Mouse (Mus musculus): Measurements from ENCODE around the gene Ptpn11. TPM values are rescaled to one million over a fixed set of nuclear protein-coding genes. Genes with fewer than 3 reads are reported as not detected.

Ptpn11 gene
- polyA plus RNA-seq, 1 experiment from 2014 or later, result 22.9 TPM

DNA sequence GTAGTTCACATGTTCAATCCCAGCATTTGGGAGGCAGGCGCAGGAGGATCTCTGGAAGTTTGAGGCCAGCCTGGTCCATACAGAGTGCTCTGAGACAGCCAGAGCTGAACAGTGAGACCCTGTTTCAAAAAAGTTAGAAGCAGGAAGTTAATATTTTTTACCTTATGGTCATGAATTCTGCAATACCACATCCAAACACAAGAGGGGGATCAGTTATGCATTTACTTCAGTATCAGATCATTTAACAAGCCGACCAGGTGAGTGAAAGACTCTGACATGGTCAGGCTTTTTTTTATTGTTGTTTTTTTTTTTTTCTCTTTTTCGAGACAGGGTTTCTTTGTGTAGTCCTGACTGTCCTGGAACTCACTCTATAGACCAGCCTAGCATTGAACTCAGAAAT, 10.5 kb upstream of the Ptpn11 start:
- 48% methylated on average over 3 of the region's 3 CpGs for WGBS
- Histone ChIP-seq H3K36me3 (peaks cover 14% of the 10 kb centered on the region), H3K4me2 (no peak overlapping the region), H3K9me3 (replicated peaks) (no peaks in the 10 kb centered on the region), H3K27ac (ENCODE audit: poor library complexity, severe bottlenecking) (no peak overlapping the region), H3K9ac (no peak overlapping the region), H3K4me3 (no peak overlapping the region), H3K4me1 (replicated peaks) (peaks cover 17% of the 10 kb centered on the region), H3K27me3 (replicated peaks) (no peaks in the 10 kb centered on the region)
- no peak for ATAC-seq (ENCODE audit: insufficient number of reproducible peaks, low FRiP score)

DNA sequence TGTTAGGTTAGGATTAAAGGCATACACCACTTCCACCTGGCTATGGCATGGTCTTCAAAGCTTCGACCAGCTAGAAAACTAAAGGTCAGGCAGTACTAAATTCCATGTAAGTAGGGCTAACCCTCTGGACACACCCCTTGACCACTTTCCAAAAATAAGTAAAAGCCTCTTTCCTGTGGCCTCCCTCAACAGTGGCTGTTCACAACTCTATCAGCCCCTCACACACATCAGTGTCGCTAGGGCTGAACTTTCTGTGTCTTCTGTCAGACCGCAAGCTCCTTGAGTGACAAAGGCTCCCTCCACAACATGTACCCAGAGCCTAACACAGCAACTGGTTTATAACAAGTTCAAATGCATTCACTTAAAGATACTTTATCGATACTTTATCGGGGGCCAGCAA, 7.2 kb upstream of the Ptpn11 start:
- 72% methylated on average over 5 of the region's 5 CpGs for WGBS

DNA sequence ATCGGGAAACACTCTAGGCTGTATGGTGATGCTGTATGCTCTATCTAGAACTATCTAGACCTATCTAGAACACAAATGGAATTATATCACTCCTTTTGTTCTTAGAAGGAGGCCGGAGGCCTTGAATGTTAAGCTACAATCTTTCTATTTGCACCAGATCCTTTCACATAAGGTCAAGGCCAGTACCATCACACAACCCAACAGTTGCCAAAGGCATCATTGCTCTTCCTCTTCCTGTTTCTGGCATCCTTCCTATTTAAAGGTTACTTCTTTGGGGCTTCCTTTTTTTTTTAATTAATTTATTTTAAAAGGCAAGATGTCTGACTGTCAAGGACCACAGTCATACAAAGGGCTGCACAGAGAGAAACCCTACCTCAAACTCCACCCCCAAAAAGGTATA, 6.1 kb upstream of the Ptpn11 start:
- no peak for ATAC-seq (ENCODE audit: insufficient number of reproducible peaks, low FRiP score)
- no peak overlapping the region for H3K27ac ChIP-seq (ENCODE audit: poor library complexity, severe bottlenecking)
- H3K4me3 ChIP-seq, result no peak overlapping the region
- no peak overlapping the region for H3K4me2 ChIP-seq
- H3K36me3 ChIP-seq, result no peaks in the 10 kb centered on the region
- no peak overlapping the region for H3K9ac ChIP-seq
- H3K27me3 ChIP-seq (replicated peaks), result peaks cover 4% of the 10 kb centered on the region; the same call in 1 of the 2 replicates
- H3K9me3 ChIP-seq (replicated peaks), result no peaks in the 10 kb centered on the region
- WGBS, result 66% methylated on average over 2 of the region's 2 CpGs
- peaks cover 5% of the 10 kb centered on the region; the same call in 1 of the 2 replicates for H3K4me1 ChIP-seq (replicated peaks)

More for the DNA sequence above, 7.2 kb upstream of the Ptpn11 start:
- no peak overlapping the region for H3K9ac ChIP-seq
- ATAC-seq (ENCODE audit: insufficient number of reproducible peaks, low FRiP score), result no peak
- H3K9me3 ChIP-seq (replicated peaks), result no peaks in the 10 kb centered on the region
- no peak overlapping the region for H3K4me2 ChIP-seq
- H3K36me3 ChIP-seq, result no peaks in the 10 kb centered on the region
- H3K4me3 ChIP-seq, result no peak overlapping the region
- H3K27ac ChIP-seq (ENCODE audit: poor library complexity, severe bottlenecking), result no peak overlapping the region
- peaks cover 4% of the 10 kb centered on the region; the same call in 1 of the 2 replicates for H3K27me3 ChIP-seq (replicated peaks)
- peaks cover 5% of the 10 kb centered on the region; the same call in 1 of the 2 replicates for H3K4me1 ChIP-seq (replicated peaks)

DNA sequence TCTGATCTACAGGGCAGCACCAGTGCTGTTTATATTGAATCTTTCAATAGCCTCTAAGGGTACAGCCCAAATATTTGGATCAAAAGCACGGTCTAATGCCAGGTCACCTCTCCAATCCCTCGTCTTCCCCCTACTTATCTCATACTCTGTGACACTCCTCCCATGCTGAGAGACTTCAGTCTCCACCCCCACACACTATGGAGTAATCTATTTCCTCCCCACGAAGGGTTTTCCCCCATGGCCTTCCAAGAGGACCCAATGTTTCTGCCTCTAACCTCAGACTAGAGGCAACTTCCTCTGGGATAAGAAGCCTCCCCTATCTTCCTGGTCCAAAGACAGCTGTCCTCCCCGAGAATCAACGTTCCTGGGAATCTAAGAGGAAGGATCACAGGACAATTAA, 5.6 kb upstream of the Ptpn11 start:
- H3K4me1 ChIP-seq (replicated peaks), result peaks cover 5% of the 10 kb centered on the region; the same call in 1 of the 2 replicates
- no peaks in the 10 kb centered on the region for H3K9me3 ChIP-seq (replicated peaks)
- no peak overlapping the region for H3K27ac ChIP-seq (ENCODE audit: poor library complexity, severe bottlenecking)
- H3K9ac ChIP-seq, result no peak overlapping the region
- ATAC-seq (ENCODE audit: insufficient number of reproducible peaks, low FRiP score), result no peak
- no peaks in the 10 kb centered on the region for H3K36me3 ChIP-seq
- H3K27me3 ChIP-seq (replicated peaks), result peaks cover 4% of the 10 kb centered on the region; the same call in 1 of the 2 replicates
- H3K4me3 ChIP-seq, result no peak overlapping the region
- no peak overlapping the region for H3K4me2 ChIP-seq
- WGBS, result 30% methylated on average over 5 of the region's 5 CpGs

DNA sequence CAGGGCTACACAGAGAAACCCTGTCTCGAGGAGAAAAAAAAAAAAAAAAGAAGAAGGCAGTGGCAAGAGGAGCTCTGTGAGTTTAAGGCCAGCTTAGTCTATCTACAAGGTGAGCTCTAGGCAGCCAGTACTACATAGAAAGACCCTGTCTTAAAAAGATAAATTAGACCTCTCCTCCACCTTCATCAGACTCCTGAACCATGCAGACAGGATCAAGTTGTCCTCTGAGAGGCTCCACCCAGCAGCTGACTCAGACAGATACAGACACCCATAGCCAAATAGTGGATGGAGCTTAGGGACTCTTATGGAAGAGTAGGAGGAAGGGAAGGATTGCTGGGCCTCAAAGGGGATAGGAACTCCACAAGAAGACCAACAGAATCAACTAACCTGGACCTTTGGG, 3.0 kb upstream of the Ptpn11 start:
- no peak for ATAC-seq (ENCODE audit: insufficient number of reproducible peaks, low FRiP score)
- WGBS, result 33% methylated on average over 1 of the region's 1 CpGs

DNA sequence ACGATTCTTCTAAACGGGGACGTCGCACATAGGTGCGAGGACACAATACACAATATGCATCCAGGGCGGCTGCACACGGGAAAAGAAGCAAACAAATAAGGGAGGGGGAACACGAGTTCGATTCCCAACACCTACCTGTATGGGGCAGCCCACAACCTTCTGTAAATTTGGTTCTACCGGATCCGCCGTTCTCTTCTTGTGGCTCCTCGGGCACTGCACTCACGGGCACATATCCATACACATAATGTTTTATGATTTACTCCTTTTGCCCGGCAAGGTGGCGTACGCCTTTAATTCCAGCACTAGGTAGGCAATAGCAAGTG, 348 bp upstream of the Ptpn11 start:
- Histone ChIP-seq H3K4me1 (replicated peaks) (peaks cover 34% of the 10 kb centered on the region), H3K4me2 (peak overlapping the region; percentile 82), H3K9ac (peak overlapping the region; percentile 90), H3K27me3 (replicated peaks) (peaks cover 4% of the 10 kb centered on the region; the same call in 1 of the 2 replicates), H3K27ac (ENCODE audit: poor library complexity, severe bottlenecking) (peak overlapping the region; percentile 87), H3K4me3 (peak overlapping the region; percentile 81), H3K36me3 (no peaks in the 10 kb centered on the region), H3K9me3 (replicated peaks) (no peaks in the 10 kb centered on the region)
- WGBS, result 7% methylated on average over 17 of the region's 17 CpGs
- ATAC-seq (ENCODE audit: insufficient number of reproducible peaks, low FRiP score), result no peak; the same call in 1 of the 2 replicates

More for the DNA sequence above, 3.0 kb upstream of the Ptpn11 start:
- H3K9me3 ChIP-seq (replicated peaks), result no peaks in the 10 kb centered on the region
- no peak overlapping the region for H3K9ac ChIP-seq
- no peak overlapping the region for H3K4me2 ChIP-seq
- H3K4me3 ChIP-seq, result no peak overlapping the region
- H3K4me1 ChIP-seq (replicated peaks), result peaks cover 16% of the 10 kb centered on the region
- no peak overlapping the region for H3K27ac ChIP-seq (ENCODE audit: poor library complexity, severe bottlenecking)
- H3K36me3 ChIP-seq, result no peaks in the 10 kb centered on the region
- H3K27me3 ChIP-seq (replicated peaks), result peaks cover 4% of the 10 kb centered on the region; the same call in 1 of the 2 replicates

DNA sequence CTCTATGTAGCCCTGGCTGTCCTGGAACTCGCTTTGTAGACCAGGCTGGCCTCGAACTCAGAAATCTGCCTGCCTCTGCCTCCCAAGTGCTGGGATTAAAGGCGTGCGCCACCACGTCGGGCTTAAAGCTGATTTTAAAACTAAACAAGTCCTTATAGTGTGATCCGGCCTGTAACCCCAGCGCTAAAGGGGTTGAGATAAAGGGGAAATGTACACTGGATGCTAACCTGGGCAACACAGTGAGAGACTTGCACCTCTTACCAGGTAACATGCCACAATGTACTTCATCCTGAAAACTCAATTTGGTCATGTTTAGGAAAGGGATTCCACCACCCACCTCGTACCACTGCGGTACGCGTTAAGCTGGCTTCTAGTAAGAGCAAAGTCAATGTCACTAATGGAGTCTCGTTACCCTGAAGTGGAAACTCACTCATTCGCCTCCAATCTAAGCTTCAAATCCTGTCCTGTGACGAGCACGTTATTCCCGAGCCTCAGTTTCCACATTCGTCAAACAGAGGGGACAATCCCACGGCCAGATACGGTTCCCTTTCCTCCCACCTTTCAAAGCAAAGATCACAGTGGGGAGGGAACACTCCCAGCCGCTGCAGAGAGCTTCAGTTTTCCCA, 874 bp downstream of the Ptpn11 start:
- H3K4me3 ChIP-seq, result peak overlapping the region; percentile 81
- no peak for ATAC-seq (ENCODE audit: insufficient number of reproducible peaks, low FRiP score)
- H3K36me3 ChIP-seq, result no peaks in the 10 kb centered on the region
- WGBS, result 22% methylated on average over 21 of the region's 21 CpGs
- no peaks in the 10 kb centered on the region for H3K9me3 ChIP-seq (replicated peaks)
- H3K9ac ChIP-seq, result peak overlapping the region; percentile 90
- peak overlapping the region; percentile 82 for H3K4me2 ChIP-seq
- H3K27me3 ChIP-seq (replicated peaks), result peaks cover 4% of the 10 kb centered on the region; the same call in 1 of the 2 replicates
- H3K4me1 ChIP-seq (replicated peaks), result peaks cover 46% of the 10 kb centered on the region
- peak overlapping the region; percentile 87 for H3K27ac ChIP-seq (ENCODE audit: poor library complexity, severe bottlenecking)

DNA sequence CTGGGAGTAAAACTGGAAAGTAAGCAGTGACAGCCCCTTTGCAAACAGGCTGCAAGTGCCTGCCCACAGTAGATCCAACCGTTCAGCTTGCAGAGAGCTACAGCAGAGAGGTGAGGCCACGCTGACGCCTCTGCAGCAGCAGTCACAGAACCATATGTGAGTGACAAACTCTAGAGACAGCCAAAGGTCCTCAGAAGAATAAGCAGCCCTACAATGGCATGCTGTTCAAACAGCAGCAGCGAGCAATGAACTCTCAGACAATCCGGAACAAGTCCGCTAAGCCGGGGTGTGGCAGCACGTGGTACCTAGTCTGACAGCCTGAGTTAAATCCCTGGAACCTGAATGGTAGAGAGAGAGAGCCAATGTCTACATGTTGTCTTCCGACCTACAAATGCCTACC, 2.0 kb downstream of the Ptpn11 start:
- Histone ChIP-seq H3K27me3 (replicated peaks) (0 out of 2 replicates have a peak, but pooled peaks cover under 1% of the 10 kb centered on the region), H3K4me1 (replicated peaks) (peaks cover 58% of the 10 kb centered on the region), H3K4me3 (peak overlapping the region; percentile 1; the same call in 1 of the 2 replicates), H3K9me3 (replicated peaks) (no peaks in the 10 kb centered on the region), H3K27ac (ENCODE audit: poor library complexity, severe bottlenecking) (peak overlapping the region; percentile 8; the same call in 1 of the 2 replicates), H3K9ac (peak overlapping the region; percentile 40), H3K4me2 (peak overlapping the region; percentile 49), H3K36me3 (no peaks in the 10 kb centered on the region)
- 57% methylated on average over 9 of the region's 9 CpGs for WGBS
- no peak for ATAC-seq (ENCODE audit: insufficient number of reproducible peaks, low FRiP score)

DNA sequence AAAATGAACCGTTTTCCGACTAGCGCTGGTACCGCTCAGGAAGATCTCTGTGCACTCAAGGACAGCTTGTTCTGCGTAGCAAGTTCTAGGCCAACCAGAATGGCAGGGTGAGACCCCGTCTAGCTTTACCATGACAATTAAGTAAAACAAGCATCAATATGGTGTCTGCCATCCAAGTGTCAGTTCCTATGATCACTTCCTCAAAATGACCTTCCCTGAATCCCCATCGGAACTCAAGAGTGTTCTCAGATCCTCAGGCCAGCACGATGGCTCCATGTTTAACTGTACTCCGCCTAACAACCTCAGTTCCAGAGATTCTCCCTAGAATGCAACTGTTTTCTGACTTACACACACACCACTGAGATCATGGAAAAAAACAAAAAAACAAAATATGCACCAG, 2.9 kb downstream of the Ptpn11 start:
- ATAC-seq (ENCODE audit: insufficient number of reproducible peaks, low FRiP score), result no peak
- 0 out of 2 replicates have a peak overlapping the region, but pooled peaks have one; percentile 46 for H3K27ac ChIP-seq (ENCODE audit: poor library complexity, severe bottlenecking)
- H3K4me1 ChIP-seq (replicated peaks), result peaks cover 67% of the 10 kb centered on the region
- 80% methylated on average over 9 of the region's 9 CpGs for WGBS
- no peaks in the 10 kb centered on the region for H3K9me3 ChIP-seq (replicated peaks)
- H3K9ac ChIP-seq, result no peak overlapping the region
- peak overlapping the region; percentile 46 for H3K4me2 ChIP-seq
- H3K36me3 ChIP-seq, result no peaks in the 10 kb centered on the region
- H3K27me3 ChIP-seq (replicated peaks), result no peaks in the 10 kb centered on the region
- H3K4me3 ChIP-seq, result no peak overlapping the region

DNA sequence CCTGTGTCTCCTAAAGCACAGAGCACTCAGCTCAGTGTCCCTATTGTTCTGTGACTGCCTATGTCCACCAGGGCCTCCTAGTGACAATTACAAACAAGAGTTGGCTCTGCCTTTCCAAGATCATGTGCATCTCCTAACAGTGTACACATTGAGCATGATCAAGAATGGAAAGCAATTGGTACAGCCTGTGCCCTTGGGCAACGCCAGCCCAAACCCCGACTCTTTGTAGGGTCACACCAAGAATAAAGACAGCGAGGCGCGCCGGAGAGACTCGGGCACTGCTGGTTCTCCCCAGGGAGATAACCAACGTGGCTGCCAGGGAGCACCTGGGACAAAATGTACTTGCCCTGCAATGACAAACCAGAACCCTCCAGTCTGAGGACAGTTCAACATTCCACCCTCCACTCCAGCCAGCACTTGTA, 3.6 kb downstream of the Ptpn11 start:
- no peak for ATAC-seq (ENCODE audit: insufficient number of reproducible peaks, low FRiP score)
- Histone ChIP-seq H3K4me2 (peak overlapping the region; percentile 46), H3K9me3 (replicated peaks) (no peaks in the 10 kb centered on the region), H3K9ac (no peak overlapping the region), H3K4me1 (replicated peaks) (peaks cover 72% of the 10 kb centered on the region), H3K36me3 (no peaks in the 10 kb centered on the region), H3K4me3 (no peak overlapping the region), H3K27me3 (replicated peaks) (no peaks in the 10 kb centered on the region), H3K27ac (ENCODE audit: poor library complexity, severe bottlenecking) (peak overlapping the region; percentile 46; the same call in 1 of the 2 replicates)
- WGBS, result 66% methylated on average over 8 of the region's 8 CpGs

DNA sequence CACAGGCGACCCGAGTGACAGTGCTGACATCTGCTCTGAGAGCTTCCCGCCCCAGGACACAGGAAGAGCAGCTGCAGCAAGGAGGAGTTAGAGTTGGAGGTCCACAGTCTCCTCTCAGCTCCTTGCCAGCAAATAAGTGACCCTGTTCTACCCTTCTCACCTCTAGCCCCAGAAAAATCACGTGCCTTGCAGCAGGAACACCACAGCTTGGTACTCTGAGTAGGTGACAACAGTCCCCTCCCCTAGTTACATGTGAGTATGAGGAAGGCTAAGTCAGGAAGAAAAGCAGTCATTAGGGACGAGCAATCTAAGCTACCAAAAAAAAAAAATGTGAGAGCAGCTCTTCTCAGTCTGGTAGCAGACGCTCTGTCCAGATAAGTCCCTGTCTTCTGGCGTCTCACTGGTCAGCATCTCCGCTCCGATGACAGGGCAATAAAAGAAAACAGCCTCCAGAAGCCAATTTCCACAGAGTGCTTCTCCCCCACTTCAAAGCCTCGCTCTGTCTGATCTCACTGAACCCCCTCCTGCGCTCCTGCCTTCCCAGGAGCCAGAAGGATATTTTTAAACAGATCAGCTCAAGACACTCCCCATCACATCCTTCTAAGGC, 6.1 kb downstream of the Ptpn11 start:
- peak; percentile 72 for ATAC-seq (ENCODE audit: insufficient number of reproducible peaks, low FRiP score)
- H3K27me3 ChIP-seq (replicated peaks), result no peaks in the 10 kb centered on the region
- H3K9me3 ChIP-seq (replicated peaks), result no peaks in the 10 kb centered on the region
- H3K4me1 ChIP-seq (replicated peaks), result peaks cover 89% of the 10 kb centered on the region
- H3K4me3 ChIP-seq, result peak overlapping the region; percentile 19
- H3K27ac ChIP-seq (ENCODE audit: poor library complexity, severe bottlenecking), result peak overlapping the region; percentile 94
- H3K9ac ChIP-seq, result peak overlapping the region; percentile 55
- peak overlapping the region; percentile 61 for H3K4me2 ChIP-seq
- 8% methylated on average over 11 of the region's 11 CpGs for WGBS
- no peaks in the 10 kb centered on the region for H3K36me3 ChIP-seq

Measured in heart, embryonic 12.5 days (tissue).